Mouse (Mus musculus): ENCODE data around the gene Nkx2-3. TPM values are rescaled to one million over a fixed set of nuclear protein-coding genes. Genes with fewer than 3 reads are reported as not detected.
A peak's percentile ranks its signal among the peaks of the same experiment; 100 is the strongest.

Gene Nkx2-3
- polyA plus RNA-seq, 1 experiment from 2014 or later: not detected

DNA sequence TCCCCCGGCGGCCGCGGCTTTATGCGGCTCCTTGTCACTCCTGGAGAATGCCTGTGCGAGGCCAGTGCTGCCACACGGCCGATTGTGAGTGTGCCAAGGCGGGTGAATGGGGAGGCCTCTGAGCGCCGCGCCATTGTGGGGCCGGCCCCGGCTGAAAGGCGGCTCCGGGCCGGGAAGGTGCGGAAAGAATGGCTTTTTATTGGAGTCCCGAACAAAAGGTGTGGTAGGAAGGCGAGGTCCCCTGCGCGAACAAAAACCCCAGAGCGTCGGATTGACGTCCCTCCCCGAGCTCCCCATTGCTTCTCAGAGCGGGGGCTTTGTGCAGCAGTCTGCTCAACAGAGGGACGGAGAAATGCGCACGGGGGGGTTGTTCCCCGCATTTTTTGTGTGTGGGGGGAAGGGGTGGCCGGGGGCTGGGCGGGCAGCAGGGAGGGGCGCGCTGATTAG is 4.3 kb downstream of the Nkx2-3 start:
- 0 out of 2 replicates have a peak, but pooled peaks have one; percentile 31 for ATAC-seq (ENCODE audit: low read depth)
- H3K4me2 ChIP-seq (ENCODE audit: low read depth, low read length): peak overlapping the region; percentile 44
- H3K4me3 ChIP-seq (ENCODE audit: low read length): peak overlapping the region; percentile 29
- peaks cover 16% of the 10 kb centered on the region for H3K4me1 ChIP-seq (replicated peaks; ENCODE audit: control insufficient read depth, insufficient read depth, low read length)
- no peaks in the 10 kb centered on the region for H3K36me3 ChIP-seq (ENCODE audit: control insufficient read depth, insufficient read depth, low read length)
- peaks cover 96% of the 10 kb centered on the region for H3K27me3 ChIP-seq (ENCODE audit: control insufficient read depth, insufficient read depth, low read depth, low read length)
- H3K27ac ChIP-seq (ENCODE audit: low read length): no peak overlapping the region
- H3K9ac ChIP-seq (ENCODE audit: low read length): no peak overlapping the region
- H3K9me3 ChIP-seq (ENCODE audit: control insufficient read depth, low read length): no peaks in the 10 kb centered on the region
- under 1% methylated on average over 30 of the region's 35 CpGs for WGBS

DNA sequence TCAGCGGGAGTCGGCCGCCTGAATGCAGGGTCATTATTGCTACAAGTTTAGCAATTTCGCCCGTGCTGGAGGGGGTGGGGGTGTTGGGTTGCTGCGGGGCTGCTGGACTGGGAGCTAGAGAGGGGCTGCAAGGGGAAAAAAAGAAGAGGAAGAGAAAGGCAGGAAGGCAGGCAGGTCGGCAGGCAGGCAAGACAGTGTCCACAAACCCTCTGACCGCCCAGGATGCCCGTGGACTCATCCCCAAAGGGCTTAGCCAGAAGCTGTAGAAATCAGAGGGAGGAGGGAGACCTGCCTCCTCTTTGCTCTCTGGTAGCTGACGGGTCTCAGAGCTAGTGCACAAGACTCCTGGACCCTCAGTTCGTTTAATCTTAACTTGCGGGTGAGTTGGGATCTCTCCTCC is 4.8 kb downstream of the Nkx2-3 start:
- Histone ChIP-seq H3K36me3 (ENCODE audit: control insufficient read depth, insufficient read depth, low read length) (no peaks in the 10 kb centered on the region), H3K4me3 (ENCODE audit: low read length) (0 out of 2 replicates have a peak overlapping the region, but pooled peaks have one; percentile 5)
- WGBS: 1% methylated on average over 12 of the region's 12 CpGs

DNA sequence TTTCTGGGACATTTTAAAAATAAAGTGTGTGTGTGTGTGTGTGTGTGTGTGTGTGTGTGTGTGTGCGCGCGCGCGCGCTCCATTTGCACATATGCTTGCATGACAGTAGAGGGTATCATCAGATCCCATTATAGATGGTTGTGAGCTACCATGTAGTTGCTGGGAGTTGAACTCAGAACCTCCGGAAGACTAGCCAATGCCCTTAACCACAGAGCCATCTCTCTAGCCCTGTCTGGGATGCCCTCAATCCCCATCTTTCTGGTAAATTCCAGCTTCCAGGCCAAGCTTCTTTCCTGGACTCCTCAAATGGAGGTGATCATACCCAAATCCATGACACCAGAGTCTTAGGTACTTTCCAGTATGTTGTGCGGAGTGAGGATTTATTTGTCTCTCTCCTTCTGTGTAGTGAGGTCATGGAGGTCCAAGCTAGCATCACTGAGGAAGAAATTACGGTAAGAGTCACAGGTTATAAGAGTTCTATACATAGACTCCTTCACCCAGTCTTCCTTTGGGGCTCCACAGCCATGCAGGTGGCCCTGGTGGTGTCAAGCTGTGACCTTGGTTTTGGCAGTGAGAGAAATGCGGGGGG is 5.7 kb downstream of the Nkx2-3 start:
- Histone ChIP-seq H3K4me1 (replicated peaks; ENCODE audit: control insufficient read depth, insufficient read depth, low read length) (peaks cover 16% of the 10 kb centered on the region), H3K27me3 (ENCODE audit: control insufficient read depth, insufficient read depth, low read depth, low read length) (peaks cover 96% of the 10 kb centered on the region), H3K27ac (ENCODE audit: low read length) (no peak overlapping the region), H3K9me3 (ENCODE audit: control insufficient read depth, low read length) (no peaks in the 10 kb centered on the region), H3K4me3 (ENCODE audit: low read length) (no peak overlapping the region), H3K36me3 (ENCODE audit: control insufficient read depth, insufficient read depth, low read length) (no peaks in the 10 kb centered on the region), H3K4me2 (ENCODE audit: low read depth, low read length) (no peak overlapping the region), H3K9ac (ENCODE audit: low read length) (no peak overlapping the region)
- 34% methylated on average over 9 of the region's 10 CpGs for WGBS
- no peak for ATAC-seq (ENCODE audit: low read depth)

More for the DNA sequence above, 4.8 kb downstream of the Nkx2-3 start:
- H3K4me1 ChIP-seq (replicated peaks; ENCODE audit: control insufficient read depth, insufficient read depth, low read length): peaks cover 16% of the 10 kb centered on the region
- ATAC-seq (ENCODE audit: low read depth): no peak
- peaks cover 96% of the 10 kb centered on the region for H3K27me3 ChIP-seq (ENCODE audit: control insufficient read depth, insufficient read depth, low read depth, low read length)
- no peak overlapping the region for H3K27ac ChIP-seq (ENCODE audit: low read length)
- no peaks in the 10 kb centered on the region for H3K9me3 ChIP-seq (ENCODE audit: control insufficient read depth, low read length)
- peak overlapping the region; percentile 44; the same call in 1 of the 2 replicates for H3K4me2 ChIP-seq (ENCODE audit: low read depth, low read length)
- no peak overlapping the region for H3K9ac ChIP-seq (ENCODE audit: low read length)

DNA sequence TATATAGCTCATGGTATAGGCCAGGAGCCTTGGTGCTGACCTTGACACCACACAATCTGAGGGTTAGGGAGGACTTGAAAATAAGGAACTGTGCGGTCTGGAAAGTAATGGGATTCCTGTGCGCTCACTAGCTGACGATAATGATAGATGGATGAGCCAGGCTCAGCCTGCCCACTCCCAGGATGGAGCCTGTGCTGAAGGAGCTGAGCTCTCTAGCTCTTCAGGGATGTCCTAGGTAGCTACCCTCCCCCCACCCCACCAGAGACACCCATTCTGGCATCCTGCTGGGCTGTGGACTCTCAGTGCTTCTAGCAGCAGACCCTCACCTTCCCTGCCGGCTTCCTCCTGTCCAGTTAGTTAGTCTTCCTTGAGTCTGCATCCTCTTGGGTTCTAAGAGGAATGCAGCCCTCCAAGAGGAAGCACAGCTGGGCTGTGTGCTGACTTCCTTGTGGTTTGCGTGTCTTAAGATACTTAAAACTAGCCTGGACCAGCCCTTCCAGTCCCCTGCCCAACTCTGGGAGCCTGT is 6.4 kb downstream of the Nkx2-3 start:
- no peak for ATAC-seq (ENCODE audit: low read depth)

DNA sequence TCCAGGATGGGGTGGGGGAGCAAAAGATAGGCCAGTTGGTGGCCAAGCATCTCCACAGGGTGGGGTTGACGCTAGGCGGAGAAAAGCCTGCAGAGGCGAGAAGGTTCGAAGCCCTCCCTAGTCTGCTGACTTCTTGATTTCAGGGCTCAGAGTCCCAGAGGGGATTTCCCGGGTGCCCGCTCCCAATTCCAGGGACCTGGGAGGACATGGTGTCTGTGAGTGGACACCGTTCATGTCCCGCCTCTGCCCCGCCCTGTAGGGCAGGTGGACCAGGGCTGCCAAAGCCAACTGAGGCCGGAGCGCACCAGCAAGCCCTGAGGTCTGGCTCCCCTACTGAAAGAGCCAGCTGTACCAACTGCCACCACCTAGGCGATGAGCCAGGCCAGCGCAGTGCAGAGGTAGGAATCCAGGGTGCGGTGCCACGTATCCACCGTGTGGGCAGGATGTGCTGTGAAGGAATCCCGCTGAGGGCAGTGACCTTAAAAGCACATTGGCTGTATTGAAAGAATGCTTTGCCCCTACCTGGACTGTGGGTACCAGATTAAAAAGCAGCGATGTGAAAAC is 7.9 kb downstream of the Nkx2-3 start:
- H3K4me2 ChIP-seq (ENCODE audit: low read depth, low read length): no peak overlapping the region
- H3K4me3 ChIP-seq (ENCODE audit: low read length): no peak overlapping the region
- no peak overlapping the region for H3K27ac ChIP-seq (ENCODE audit: low read length)
- ATAC-seq (ENCODE audit: low read depth): no peak
- peaks cover 94% of the 10 kb centered on the region for H3K27me3 ChIP-seq (ENCODE audit: control insufficient read depth, insufficient read depth, low read depth, low read length)
- H3K9ac ChIP-seq (ENCODE audit: low read length): no peak overlapping the region
- WGBS: 5% methylated on average over 18 of the region's 18 CpGs
- no peaks in the 10 kb centered on the region for H3K9me3 ChIP-seq (ENCODE audit: control insufficient read depth, low read length)
- H3K4me1 ChIP-seq (replicated peaks; ENCODE audit: control insufficient read depth, insufficient read depth, low read length): peaks cover 8% of the 10 kb centered on the region
- H3K36me3 ChIP-seq (ENCODE audit: control insufficient read depth, insufficient read depth, low read length): no peaks in the 10 kb centered on the region

More for the DNA sequence above, 6.4 kb downstream of the Nkx2-3 start:
- H3K36me3 ChIP-seq (ENCODE audit: control insufficient read depth, insufficient read depth, low read length): no peaks in the 10 kb centered on the region
- 3% methylated on average over 5 of the region's 5 CpGs for WGBS
- peaks cover 97% of the 10 kb centered on the region for H3K27me3 ChIP-seq (ENCODE audit: control insufficient read depth, insufficient read depth, low read depth, low read length)
- H3K9me3 ChIP-seq (ENCODE audit: control insufficient read depth, low read length): no peaks in the 10 kb centered on the region
- H3K4me3 ChIP-seq (ENCODE audit: low read length): no peak overlapping the region
- no peak overlapping the region for H3K27ac ChIP-seq (ENCODE audit: low read length)
- peaks cover 16% of the 10 kb centered on the region for H3K4me1 ChIP-seq (replicated peaks; ENCODE audit: control insufficient read depth, insufficient read depth, low read length)
- no peak overlapping the region for H3K9ac ChIP-seq (ENCODE audit: low read length)
- no peak overlapping the region for H3K4me2 ChIP-seq (ENCODE audit: low read depth, low read length)

DNA sequence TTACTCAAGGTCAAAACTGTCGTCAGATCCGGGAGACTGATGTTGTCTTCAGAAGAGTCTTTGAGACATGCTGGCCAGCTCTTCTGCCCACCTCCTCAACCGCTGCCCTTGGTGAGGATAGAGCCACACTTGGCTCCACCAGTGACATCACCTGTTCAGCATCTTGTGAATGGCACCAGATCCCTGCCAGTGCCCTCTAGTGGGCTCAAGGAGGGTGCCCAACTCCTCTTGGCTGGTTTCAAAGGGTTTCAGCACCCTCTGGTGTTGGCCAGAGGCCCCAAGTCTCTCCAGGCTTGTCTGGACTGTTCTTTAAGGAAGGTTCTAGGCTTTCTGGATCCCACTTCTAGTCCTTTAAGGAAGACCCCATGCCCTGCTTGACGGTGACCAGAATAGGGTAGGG is 11.8 kb downstream of the Nkx2-3 start:
- ATAC-seq (ENCODE audit: low read depth): no peak
- Histone ChIP-seq H3K27me3 (ENCODE audit: control insufficient read depth, insufficient read depth, low read depth, low read length) (peaks cover 56% of the 10 kb centered on the region), H3K9me3 (ENCODE audit: control insufficient read depth, low read length) (no peaks in the 10 kb centered on the region), H3K36me3 (ENCODE audit: control insufficient read depth, insufficient read depth, low read length) (no peaks in the 10 kb centered on the region), H3K27ac (ENCODE audit: low read length) (no peak overlapping the region), H3K4me3 (ENCODE audit: low read length) (no peak overlapping the region), H3K9ac (ENCODE audit: low read length) (no peak overlapping the region), H3K4me1 (replicated peaks; ENCODE audit: control insufficient read depth, insufficient read depth, low read length) (no peaks in the 10 kb centered on the region), H3K4me2 (ENCODE audit: low read depth, low read length) (no peak overlapping the region)
- WGBS: 41% methylated on average over 4 of the region's 4 CpGs

DNA sequence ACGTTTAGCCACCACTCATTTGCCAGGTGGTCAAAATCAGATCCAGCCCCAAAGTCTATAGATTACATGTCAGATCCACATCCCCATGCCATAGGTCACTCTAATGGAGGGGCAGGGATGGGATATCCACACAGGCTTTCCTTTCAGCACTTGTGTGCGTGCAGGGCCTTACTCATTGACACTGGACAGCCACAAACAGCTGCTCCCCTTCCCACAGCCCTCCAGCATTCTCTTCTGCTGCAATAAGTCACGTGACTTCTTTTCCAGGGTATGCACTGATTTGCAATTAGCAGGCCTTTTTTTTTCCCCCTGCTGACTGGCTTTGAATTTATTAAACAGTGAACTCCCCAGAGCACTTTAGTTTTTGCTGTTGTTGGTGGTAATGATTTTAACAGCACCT is 14.0 kb downstream of the Nkx2-3 start:
- Histone ChIP-seq H3K36me3 (ENCODE audit: control insufficient read depth, insufficient read depth, low read length) (no peaks in the 10 kb centered on the region), H3K27me3 (ENCODE audit: control insufficient read depth, insufficient read depth, low read depth, low read length) (peaks cover 35% of the 10 kb centered on the region), H3K27ac (ENCODE audit: low read length) (no peak overlapping the region), H3K4me1 (replicated peaks; ENCODE audit: control insufficient read depth, insufficient read depth, low read length) (no peaks in the 10 kb centered on the region), H3K4me3 (ENCODE audit: low read length) (no peak overlapping the region), H3K9ac (ENCODE audit: low read length) (no peak overlapping the region), H3K4me2 (ENCODE audit: low read depth, low read length) (no peak overlapping the region), H3K9me3 (ENCODE audit: control insufficient read depth, low read length) (no peaks in the 10 kb centered on the region)
- 32% methylated on average over 3 of the region's 3 CpGs for WGBS
- no peak for ATAC-seq (ENCODE audit: low read depth)

DNA sequence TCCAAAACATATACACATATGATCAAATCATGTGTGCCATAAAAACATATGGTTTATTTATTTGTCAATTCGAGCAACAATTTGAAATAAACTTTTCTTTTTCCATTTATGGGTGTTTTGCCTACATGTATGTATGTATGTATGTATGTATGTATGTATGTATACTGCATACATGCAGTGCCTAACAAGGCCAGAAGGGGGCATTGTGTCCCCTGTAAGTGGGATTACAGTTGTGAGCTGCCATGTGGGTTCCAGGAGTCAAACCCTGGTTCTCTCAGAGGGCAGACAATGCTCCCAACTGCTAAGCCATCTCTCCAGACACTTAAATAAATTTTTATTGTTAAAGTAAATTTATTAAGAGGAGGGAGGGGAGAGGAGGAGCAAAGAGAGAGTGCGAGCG is 15.2 kb downstream of the Nkx2-3 start:
- Histone ChIP-seq H3K4me1 (replicated peaks; ENCODE audit: control insufficient read depth, insufficient read depth, low read length) (no peaks in the 10 kb centered on the region), H3K4me2 (ENCODE audit: low read depth, low read length) (no peak overlapping the region), H3K9ac (ENCODE audit: low read length) (no peak overlapping the region), H3K36me3 (ENCODE audit: control insufficient read depth, insufficient read depth, low read length) (no peaks in the 10 kb centered on the region), H3K4me3 (ENCODE audit: low read length) (no peak overlapping the region), H3K27ac (ENCODE audit: low read length) (no peak overlapping the region), H3K27me3 (ENCODE audit: control insufficient read depth, insufficient read depth, low read depth, low read length) (peaks cover 24% of the 10 kb centered on the region), H3K9me3 (ENCODE audit: control insufficient read depth, low read length) (no peaks in the 10 kb centered on the region)
- 90% methylated on average over 3 of the region's 3 CpGs for WGBS
- no peak for ATAC-seq (ENCODE audit: low read depth)

DNA sequence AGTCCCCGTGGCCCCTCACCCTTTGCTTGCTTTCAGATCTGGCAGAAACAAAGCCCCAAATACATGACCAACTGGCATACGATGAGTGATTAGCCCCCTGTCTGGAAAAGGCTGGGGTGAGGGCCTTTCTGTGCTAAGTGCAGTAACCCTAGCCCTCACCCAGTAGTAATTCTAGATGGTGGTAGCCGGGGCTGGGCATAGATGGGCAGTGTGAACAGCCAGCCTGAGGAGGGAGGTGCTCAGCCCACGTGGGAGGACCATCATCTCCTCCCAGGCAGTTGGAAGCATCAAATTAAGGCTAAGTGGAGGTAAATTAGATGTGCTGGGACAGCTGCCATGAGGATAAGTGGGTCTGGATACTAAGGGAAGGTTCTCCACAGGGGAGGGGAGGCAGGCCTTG is 17.0 kb downstream of the Nkx2-3 start:
- H3K27ac ChIP-seq (ENCODE audit: low read length): no peak overlapping the region
- H3K4me2 ChIP-seq (ENCODE audit: low read depth, low read length): no peak overlapping the region
- H3K36me3 ChIP-seq (ENCODE audit: control insufficient read depth, insufficient read depth, low read length): no peaks in the 10 kb centered on the region
- peaks cover 8% of the 10 kb centered on the region for H3K27me3 ChIP-seq (ENCODE audit: control insufficient read depth, insufficient read depth, low read depth, low read length)
- H3K9me3 ChIP-seq (ENCODE audit: control insufficient read depth, low read length): no peaks in the 10 kb centered on the region
- H3K4me3 ChIP-seq (ENCODE audit: low read length): no peak overlapping the region
- WGBS: 38% methylated on average over 4 of the region's 4 CpGs
- no peak for ATAC-seq (ENCODE audit: low read depth)
- no peak overlapping the region for H3K9ac ChIP-seq (ENCODE audit: low read length)
- H3K4me1 ChIP-seq (replicated peaks; ENCODE audit: control insufficient read depth, insufficient read depth, low read length): no peaks in the 10 kb centered on the region

Data from lung, embryonic 16.5 days (tissue).